Mouse (Mus musculus): ENCODE measurements around the gene Pld2.
"Not testable (repeated sequence)": the region's sequence is repeated elsewhere in the genome, so short reads cannot be mapped to it uniquely, and the experiment has no call there.

DNA sequence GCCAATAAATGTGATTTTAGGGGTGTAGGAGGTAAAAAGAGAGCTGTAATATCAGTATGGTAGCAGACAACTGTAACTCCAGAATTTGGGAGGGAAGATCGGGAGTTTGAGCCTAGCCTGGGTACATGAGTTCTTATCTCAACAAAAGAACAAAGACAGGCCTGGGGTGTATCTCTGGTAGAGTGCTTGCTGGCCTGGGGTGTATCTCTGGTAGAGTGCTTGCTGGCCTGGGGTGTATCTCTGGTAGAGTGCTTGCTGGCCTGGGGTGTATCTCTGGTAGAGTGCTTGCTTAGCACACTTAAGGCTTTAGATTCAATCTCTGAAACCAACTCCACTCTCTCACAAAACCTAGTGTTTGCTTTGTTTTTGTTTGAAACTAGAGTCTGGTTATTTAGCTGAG is 30.8 kb downstream of the Pld2 start:
- TF ChIP-seq POLR2A (IDR thresholded peaks at IDR 0.05; ENCODE audit: borderline replicate concordance, extremely low read depth, insufficient read depth, insufficient read length, poor library complexity, severe bottlenecking); CTCF (IDR thresholded peaks at IDR 0.05; ENCODE audit: borderline replicate concordance, extremely low read depth, insufficient read depth, insufficient read length): not testable (repeated sequence)

Data from brain, embryonic 14.5 days (tissue).